Mouse (Mus musculus) brain, embryonic 14.5 days (tissue): ENCODE results near the gene Oxgr1.

Source experiments
- CTCF ChIP-seq: fragments of 200-500 bp; IDR thresholded peaks from 2 replicates; pipeline ENCODE4 v1.5.1; 2012; ENCODE audit warnings: inconsistent platforms, mild to moderate bottlenecking, moderate library complexity, borderline replicate concordance; ENCODE audit not compliant: insufficient read depth, insufficient read length; ENCODE audit errors: extremely low read depth
- POLR2A ChIP-seq: fragments of 200-500 bp; IDR thresholded peaks from 2 replicates; pipeline ENCODE4 v1.6.1; 2012; ENCODE audit warnings: mild to moderate bottlenecking, inconsistent platforms, borderline replicate concordance; ENCODE audit not compliant: poor library complexity, insufficient read depth, insufficient read length, severe bottlenecking; ENCODE audit errors: extremely low read depth

- TF ChIP-seq CTCF = no peak
- TF ChIP-seq POLR2A = no peak
Observed at GRCm38 (mm10) chr14:120075746-120076145, 33.5 kb upstream of the Oxgr1 start.
